Mouse (Mus musculus): Measurements from ENCODE around the gene Fance.

DNA sequence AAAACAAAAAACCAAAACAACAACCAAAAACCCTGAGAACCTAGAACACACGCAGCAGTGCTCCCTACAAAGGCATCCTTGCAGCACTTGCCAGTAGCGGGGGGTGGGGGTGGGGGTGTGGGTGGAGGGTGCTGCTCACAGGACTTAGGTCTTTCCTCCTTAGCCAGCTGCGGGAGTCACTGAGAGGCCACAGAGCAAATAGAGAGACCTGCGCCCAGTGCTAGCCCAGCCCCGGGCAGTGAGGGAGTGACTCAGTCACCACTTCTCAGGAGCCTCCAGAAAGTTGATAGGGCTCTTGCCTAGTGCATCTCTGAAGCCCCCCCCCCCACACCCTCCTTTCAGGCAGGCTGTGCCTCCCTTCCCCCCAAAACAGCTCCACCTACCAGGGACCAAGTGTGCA lies 55.7 kb downstream of the Fance start:
- TF ChIP-seq CTCF (IDR thresholded peaks at IDR 0.05; ENCODE audit: low read depth) (no peak), EP300 (IDR thresholded peaks at IDR 0.05; ENCODE audit: low read depth) (no peak)
